Mouse (Mus musculus) ES-E14 (cell line): ENCODE measurements around the gene Ms4a1. TPM values are rescaled to one million over a fixed set of nuclear protein-coding genes. Genes with fewer than 3 reads are reported as not detected.
"Not testable (repeated sequence)": the region's sequence is repeated elsewhere in the genome, so short reads cannot be mapped to it uniquely, and the experiment has no call there.

ENCODE experiments used
- DNase-seq: peaks from one replicate; pipeline ENCODE4 v3.0.0-alpha.2; 2013; ENCODE audit warnings: low read depth, low spot score
- H3K27ac ChIP-seq: 2 replicates; pipeline ENCODE4 v1.5.1; 2012; ENCODE audit warnings: low read depth, mild to moderate bottlenecking, low read length, moderate library complexity, mixed read lengths; ENCODE audit not compliant: poor library complexity, insufficient read depth, severe bottlenecking
- H3K36me3 ChIP-seq: 2 replicates; pipeline ENCODE4 v1.6.1; 2012; ENCODE audit warnings: mild to moderate bottlenecking, low read length, moderate library complexity, mixed read lengths; ENCODE audit not compliant: control insufficient read depth, poor library complexity, insufficient read depth, severe bottlenecking
- H3K4me1 ChIP-seq, 2 experiments: fragments of 150-350 bp in 1 of 2; sonication (generic) in 1 of 2; 2 replicates each; pipeline ENCODE4 v1.6.1; 2012; ENCODE audit warnings: low read length in 2 of 2, mild to moderate bottlenecking in 1 of 2, mixed read lengths in 1 of 2; ENCODE audit not compliant: control insufficient read depth in 2 of 2, insufficient read depth in 2 of 2, poor library complexity in 1 of 2
- H3K4me3 ChIP-seq, 2 experiments: fragments of 150-350 bp in 1 of 2; sonication (generic) in 1 of 2; 2 replicates each; pipeline ENCODE4 v1.5.1; 2012; ENCODE audit warnings: low read length in 2 of 2, low read depth in 1 of 2, mild to moderate bottlenecking in 1 of 2, mixed read lengths in 1 of 2; ENCODE audit not compliant: insufficient read depth in 1 of 2, poor library complexity in 1 of 2, severe bottlenecking in 1 of 2
- H3K9ac ChIP-seq: 2 replicates; pipeline ENCODE4 v1.6.1; 2012; ENCODE audit warnings: low read depth, mild to moderate bottlenecking, low read length, mixed read lengths; ENCODE audit not compliant: poor library complexity, insufficient read depth, severe bottlenecking
- H3K9me3 ChIP-seq: fragments of 150-350 bp; sonication (generic); 2 replicates; pipeline ENCODE4 v1.6.1; 2012; ENCODE audit warnings: low read depth, mild to moderate bottlenecking, low read length; ENCODE audit not compliant: control insufficient read depth, insufficient read depth
- CHD2 ChIP-seq: IDR thresholded peaks from 2 replicates; pipeline ENCODE4 v1.6.1; 2014; ENCODE audit warnings: mild to moderate bottlenecking, low read depth, low read length, inconsistent platforms
- HCFC1 ChIP-seq: IDR thresholded peaks from 2 replicates; pipeline ENCODE4 v1.6.1; 2012; ENCODE audit warnings: low read length, inconsistent platforms, borderline replicate concordance; ENCODE audit not compliant: insufficient read depth
- MAFK ChIP-seq: IDR thresholded peaks from 2 replicates; pipeline ENCODE4 v1.6.1; 2014; ENCODE audit warnings: mild to moderate bottlenecking, low read depth, low read length, inconsistent platforms; ENCODE audit not compliant: insufficient read depth
- ZC3H11A ChIP-seq: IDR thresholded peaks from 2 replicates; pipeline ENCODE4 v1.6.1; 2012; ENCODE audit warnings: low read depth, mild to moderate bottlenecking, inconsistent platforms, low read length, borderline replicate concordance
- ZNF384 ChIP-seq: IDR thresholded peaks from 2 replicates; pipeline ENCODE4 v1.6.1; 2012; ENCODE audit warnings: low read depth, low read length, inconsistent platforms
- in situ Hi-C, 2 experiments: fragments of 600-800 bp; cut with MboI; formaldehyde crosslinking; loops; one replicate each; pipeline ENCODE4 v1.15.1; 2025; ENCODE audit warnings: low sequenced_read_pairs in 2 of 2, inconsistent platforms in 1 of 2; ENCODE audit not compliant: unreplicated experiment in 2 of 2
- total RNA-seq: library from RNA; depleted of rRNA; stranded (reverse); fragments of 300-350 nt; gene quantifications from 2 replicates; pipeline ENCODE4 v1.2.3, GENCODE M21; 2012

Gene Ms4a1
- total RNA-seq, 1 experiment, result 0.62 TPM

- H3K9ac ChIP-seq, result no peak overlapping the region
- H3K4me3 ChIP-seq, result no peak overlapping the region
- in situ Hi-C loops, result no loop called here
- TF ChIP-seq ZNF384 (no peak), ZC3H11A (no peak), MAFK (no peak), CHD2 (no peak), HCFC1 (no peak)
- no peaks in the 10 kb centered on the region for H3K4me1 ChIP-seq
- DNase-seq, result no peak
- H3K9me3 ChIP-seq, result no peaks in the 10 kb centered on the region
- H3K27ac ChIP-seq, result no peak overlapping the region
- no peaks in the 10 kb centered on the region for H3K36me3 ChIP-seq
Measured at GRCm38 (mm10) chr19:11264602-11265185, 1.3 kb downstream of the Ms4a1 start.

DNA sequence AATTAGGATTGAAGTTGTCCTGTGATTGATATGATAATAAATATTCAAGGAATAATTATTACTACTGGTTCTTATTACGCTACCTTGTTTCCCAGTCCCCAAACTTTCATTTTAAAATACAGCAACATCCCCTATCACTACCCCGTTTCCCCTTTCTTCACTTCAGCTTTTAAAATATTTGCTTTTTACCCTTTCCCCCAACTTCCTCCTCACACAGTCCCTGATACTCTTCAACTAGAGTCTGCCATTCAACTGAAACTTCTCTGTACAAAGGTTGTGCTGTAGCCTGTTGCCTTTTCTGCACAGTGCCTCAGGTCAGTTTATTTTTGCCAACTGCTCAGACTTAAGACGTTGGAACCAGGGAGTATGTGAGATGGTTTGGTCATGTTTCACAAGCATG is 2.5 kb downstream of the Ms4a1 start:
- H3K4me1 ChIP-seq, result no peaks in the 10 kb centered on the region
- no peak for DNase-seq
- in situ Hi-C loops, result no loop called here
- H3K9me3 ChIP-seq, result no peaks in the 10 kb centered on the region
- no peak overlapping the region for H3K27ac ChIP-seq
- H3K36me3 ChIP-seq, result no peaks in the 10 kb centered on the region
- H3K4me3 ChIP-seq, result no peak overlapping the region
- H3K9ac ChIP-seq, result no peak overlapping the region
- TF ChIP-seq HCFC1, result no peak

DNA sequence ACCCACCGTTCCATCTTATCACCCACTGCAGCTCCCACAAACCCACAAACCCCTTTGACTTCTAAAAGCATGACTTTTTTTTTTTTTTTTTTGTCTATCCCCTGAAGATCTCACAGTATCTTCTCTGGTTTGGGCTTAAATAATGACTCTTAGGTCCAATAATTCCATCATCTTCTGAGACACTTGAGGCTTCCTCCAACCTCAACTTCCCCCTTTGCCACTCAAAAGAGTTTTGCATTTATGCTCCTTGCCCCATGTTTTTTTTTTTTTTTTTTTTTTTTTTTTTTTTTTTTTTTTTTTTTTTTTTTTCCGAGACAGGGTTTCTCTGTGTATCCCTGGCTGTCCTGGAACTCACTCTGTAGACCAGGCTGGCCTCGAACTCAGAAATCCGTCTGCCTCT is 3.1 kb downstream of the Ms4a1 start:
- H3K27ac ChIP-seq, in situ Hi-C loops, H3K36me3 ChIP-seq, DNase-seq, H3K9me3 ChIP-seq, H3K4me1 ChIP-seq, H3K9ac ChIP-seq, H3K4me3 ChIP-seq: not testable (repeated sequence)
- peak; percentile 84 for TF ChIP-seq ZNF384

DNA sequence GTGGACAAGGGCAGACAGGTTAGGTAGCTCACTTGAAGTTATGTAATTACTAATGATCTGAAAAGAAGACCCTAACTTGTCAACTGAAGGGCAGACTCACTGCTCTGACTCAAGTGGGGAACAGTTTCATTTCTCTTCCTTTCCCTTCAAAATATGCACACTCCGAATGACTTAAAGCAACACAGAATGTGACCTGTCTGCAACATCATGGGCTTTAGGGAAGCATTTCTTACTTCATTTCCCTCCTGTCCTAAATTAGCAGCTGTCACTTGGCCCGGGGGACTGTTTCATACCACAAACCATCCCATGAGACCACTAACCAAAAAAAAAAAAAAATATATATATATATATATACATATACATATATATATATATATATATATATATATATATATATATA is 4.5 kb downstream of the Ms4a1 start:
- TF ChIP-seq HCFC1 (no peak), ZNF384 (no peak), ZC3H11A (no peak), CHD2 (no peak), MAFK (no peak)
- no peaks in the 10 kb centered on the region for H3K4me1 ChIP-seq
- no peak overlapping the region for H3K27ac ChIP-seq
- in situ Hi-C loops, result no loop called here
- no peaks in the 10 kb centered on the region for H3K9me3 ChIP-seq
- H3K36me3 ChIP-seq, result no peaks in the 10 kb centered on the region
- H3K4me3 ChIP-seq, result no peak overlapping the region
- no peak overlapping the region for H3K9ac ChIP-seq
- no peak for DNase-seq

GRCm38 (mm10) chr19:11244230-11244629 is 21.8 kb downstream of the Ms4a1 start:
- H3K4me3 ChIP-seq, result no peak overlapping the region
- no peaks in the 10 kb centered on the region for H3K36me3 ChIP-seq
- H3K9ac ChIP-seq, result no peak overlapping the region
- H3K9me3 ChIP-seq, result no peaks in the 10 kb centered on the region
- TF ChIP-seq MAFK, result no peak
- TF ChIP-seq CHD2, result no peak
- TF ChIP-seq HCFC1, result no peak
- no peak for TF ChIP-seq ZC3H11A
- TF ChIP-seq ZNF384, result no peak
- in situ Hi-C loops, result no loop called here
- H3K4me1 ChIP-seq, result no peaks in the 10 kb centered on the region; a peak in 1 of 4 replicates
- no peak for DNase-seq
- no peak overlapping the region for H3K27ac ChIP-seq
